Mouse (Mus musculus) liver, embryonic 15.5 days (tissue): ENCODE measurements around the gene Wdr77. TPM values are rescaled to one million over a fixed set of nuclear protein-coding genes. Genes with fewer than 3 reads are reported as not detected.
A peak's percentile ranks its signal among the peaks of the same experiment; 100 is the strongest.
"Not testable (repeated sequence)": the region's sequence is repeated elsewhere in the genome, so short reads cannot be mapped to it uniquely, and the experiment has no call there.

Experiments
- ATAC-seq: fragments of 200-750 bp; cut with Nextera tagmentation; 2 replicates; pipeline ENCODE4 v1.8.0; 2017; ENCODE audit warnings: moderate number of reproducible peaks, mild to moderate bottlenecking, moderate library complexity; ENCODE audit not compliant: insufficient read depth
- H3K27ac ChIP-seq: fragments of 300-500 bp; sonication (generic); replicated peaks from 2 replicates; pipeline ENCODE4 v1.5.1; 2015; ENCODE audit warnings: mild to moderate bottlenecking, inconsistent platforms
- H3K27me3 ChIP-seq: fragments of 300-500 bp; sonication (generic); 2 replicates; pipeline ENCODE4 v1.6.1; 2015; ENCODE audit warnings: mild to moderate bottlenecking, inconsistent platforms
- H3K36me3 ChIP-seq: fragments of 300-500 bp; sonication (generic); replicated peaks from 2 replicates; pipeline ENCODE4 v1.6.1; 2015; ENCODE audit warnings: moderate library complexity, mild to moderate bottlenecking, inconsistent platforms
- H3K4me1 ChIP-seq: fragments of 300-500 bp; sonication (generic); replicated peaks from 2 replicates; pipeline ENCODE4 v1.6.1; 2015; ENCODE audit warnings: inconsistent platforms
- H3K4me2 ChIP-seq: fragments of 300-500 bp; sonication (generic); 2 replicates; pipeline ENCODE4 v1.6.1; 2015; ENCODE audit warnings: moderate library complexity, mild to moderate bottlenecking, inconsistent platforms
- H3K4me3 ChIP-seq: fragments of 300-500 bp; sonication (generic); replicated peaks from 2 replicates; pipeline ENCODE4 v1.5.1; 2015; ENCODE audit warnings: mild to moderate bottlenecking, inconsistent platforms
- H3K9ac ChIP-seq: fragments of 300-500 bp; sonication (generic); 2 replicates; pipeline ENCODE4 v1.6.1; 2015; ENCODE audit warnings: moderate library complexity, mild to moderate bottlenecking, inconsistent platforms
- H3K9me3 ChIP-seq: fragments of 300-500 bp; sonication (generic); replicated peaks from 2 replicates; pipeline ENCODE4 v1.6.1; 2016; ENCODE audit warnings: inconsistent platforms
- WGBS: fragments of 180-500 bp; shearing (Covaris S2); methylation state at CpG from one replicate; pipeline ENCODE4 v1.1.7; 2015; ENCODE audit warnings: mixed read lengths; ENCODE audit not compliant: insufficient replicate concordance; 5-methylcytosine and 5-hydroxymethylcytosine counted together
- polyA plus RNA-seq: library from polyadenylated mRNA; unstranded; fragments of >200 nt; fragmentation: Nextera tagmentation; extraction: Ambion mirVana; gene quantifications from 2 replicates; pipeline ENCODE4 v1.2.1, GENCODE M21; 2015

Wdr77 gene
- polyA plus RNA-seq = 39.8 and 41.1 TPM in 2 replicates

DNA sequence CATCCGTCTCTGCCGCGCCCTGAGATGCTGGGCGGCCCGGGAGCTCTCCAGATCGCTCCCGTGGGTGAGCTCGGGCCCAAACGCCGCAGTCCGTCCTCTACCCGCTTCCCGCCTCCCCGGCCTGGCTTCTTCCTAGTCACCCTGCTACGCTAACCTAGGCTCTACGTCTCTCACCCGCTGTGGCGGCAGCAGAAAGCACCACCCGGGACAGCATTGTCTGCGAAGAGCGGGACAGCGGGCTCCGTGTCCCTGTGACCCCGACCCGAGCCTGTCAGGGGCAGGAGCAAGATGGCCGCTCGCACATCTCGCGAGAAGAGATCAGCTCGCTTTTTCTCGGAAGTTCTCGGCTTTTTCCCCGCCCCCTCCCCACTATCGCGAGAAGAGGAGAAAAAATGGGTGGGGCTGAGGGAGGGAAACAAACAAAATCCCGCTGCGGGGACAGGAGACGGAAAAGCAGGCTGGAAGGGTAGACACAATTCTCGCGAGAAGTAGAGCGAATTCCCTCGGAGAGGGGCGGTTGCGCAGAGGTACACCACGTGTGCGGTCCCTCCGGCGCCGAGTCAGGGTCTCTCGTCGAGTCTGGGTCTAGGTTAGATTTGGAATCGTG, at the start of gene Wdr77:
Gene Wdr77, plus strand, starts transcription at position 396 of the 607 bp plus-strand sequence.
- WGBS = under 1% methylated on average over 52 of the region's 52 CpGs
- H3K4me1 ChIP-seq = peaks cover 31% of the 10 kb centered on the region
- no peaks in the 10 kb centered on the region for H3K27me3 ChIP-seq
- peak within 1 kb of the TSS; percentile 91 for H3K4me2 ChIP-seq
- peak within 1 kb of the TSS; percentile 84 for H3K9ac ChIP-seq
- H3K9me3 ChIP-seq = no peaks in the 10 kb centered on the region
- peak; percentile 93 for ATAC-seq
- peaks cover 56% of the 10 kb centered on the region for H3K36me3 ChIP-seq
- peak within 1 kb of the TSS; percentile 76 for H3K4me3 ChIP-seq
- H3K27ac ChIP-seq = peak within 1 kb of the TSS; percentile 91

DNA sequence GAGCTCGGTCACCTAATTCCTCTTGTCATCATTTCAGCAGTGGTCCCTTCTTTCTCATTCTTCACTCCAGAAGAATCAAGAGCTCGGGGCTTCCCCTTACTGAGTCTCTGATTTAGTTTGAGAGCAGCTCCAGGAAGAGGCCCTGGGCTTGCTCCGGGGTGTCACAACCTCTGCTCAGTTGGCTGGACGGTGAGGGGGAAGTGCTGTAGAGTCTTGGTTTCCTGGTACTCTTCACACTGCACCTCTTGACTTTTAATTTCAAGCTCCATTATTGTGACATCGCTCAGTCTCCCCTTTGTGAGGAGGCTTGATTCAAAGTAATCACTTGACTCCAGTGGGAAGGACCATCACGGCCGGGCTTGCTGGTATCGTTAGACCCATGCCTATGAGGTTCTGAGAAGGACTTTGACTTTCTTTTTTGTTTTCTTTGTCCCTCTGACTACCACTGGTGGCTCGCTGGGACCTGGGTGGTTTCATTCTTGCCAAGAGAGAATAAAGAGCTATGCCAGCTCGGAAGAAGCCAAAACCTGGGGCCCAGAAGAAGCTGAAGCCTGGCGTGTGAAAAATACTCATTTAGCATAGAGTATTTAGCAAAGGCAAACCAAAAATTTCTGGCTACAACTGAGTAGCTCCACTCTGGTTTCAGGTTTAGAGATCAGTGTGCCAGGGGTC, 48.5 kb upstream of the Wdr77 start:
- H3K27me3 ChIP-seq = 0 out of 2 replicates have a peak, but pooled peaks cover 10% of the 10 kb centered on the region
- no peaks in the 10 kb centered on the region for H3K9me3 ChIP-seq
- 40% methylated on average over 11 of the region's 11 CpGs for WGBS
- no peak overlapping the region for H3K4me3 ChIP-seq
- peak overlapping the region; percentile 15; the same call in 1 of the 2 replicates for H3K4me2 ChIP-seq
- no peak overlapping the region for H3K9ac ChIP-seq
- peaks cover 45% of the 10 kb centered on the region for H3K4me1 ChIP-seq
- H3K36me3 ChIP-seq = no peaks in the 10 kb centered on the region
- peak overlapping the region; percentile 51; the same call in 1 of the 2 replicates for H3K27ac ChIP-seq
- ATAC-seq = no peak

DNA sequence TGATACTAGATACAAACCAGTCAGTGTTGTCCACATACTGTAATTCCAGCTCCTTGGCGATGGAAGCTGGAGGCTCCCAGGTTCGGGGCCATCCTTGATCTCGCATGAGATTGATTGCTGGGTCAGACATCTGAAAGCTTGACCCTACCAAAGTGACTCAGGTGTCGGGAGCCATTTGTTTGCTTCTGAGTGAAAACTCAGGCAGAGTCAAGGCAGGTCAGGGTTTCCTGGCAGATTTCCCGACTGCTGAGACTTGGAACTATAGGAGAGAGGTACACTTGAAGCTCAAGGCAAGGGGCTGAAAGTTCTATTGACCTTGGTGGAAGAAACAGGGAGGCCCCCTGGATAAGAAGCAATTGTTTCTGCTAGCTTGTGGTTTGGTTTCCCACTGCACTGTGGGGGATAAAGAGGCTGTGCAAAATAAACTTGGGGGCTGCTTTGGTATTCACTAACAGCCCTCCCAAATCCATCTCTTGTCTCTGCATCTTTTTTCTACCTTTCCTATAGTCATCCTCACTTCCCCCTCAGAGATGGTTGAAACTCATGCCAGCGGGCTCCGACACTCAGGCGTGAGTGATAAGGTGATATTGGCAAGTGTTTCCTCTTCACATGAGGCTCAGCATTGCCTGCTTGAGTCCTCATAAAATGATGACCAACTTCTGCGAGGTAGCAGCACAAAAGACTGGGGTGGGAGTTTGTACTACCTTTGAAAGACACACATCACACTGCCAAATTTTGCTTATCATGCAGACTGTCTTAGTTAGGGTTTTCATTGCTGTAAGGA, 46.9 kb upstream of the Wdr77 start:
- WGBS = 37% methylated on average over 9 of the region's 9 CpGs

DNA sequence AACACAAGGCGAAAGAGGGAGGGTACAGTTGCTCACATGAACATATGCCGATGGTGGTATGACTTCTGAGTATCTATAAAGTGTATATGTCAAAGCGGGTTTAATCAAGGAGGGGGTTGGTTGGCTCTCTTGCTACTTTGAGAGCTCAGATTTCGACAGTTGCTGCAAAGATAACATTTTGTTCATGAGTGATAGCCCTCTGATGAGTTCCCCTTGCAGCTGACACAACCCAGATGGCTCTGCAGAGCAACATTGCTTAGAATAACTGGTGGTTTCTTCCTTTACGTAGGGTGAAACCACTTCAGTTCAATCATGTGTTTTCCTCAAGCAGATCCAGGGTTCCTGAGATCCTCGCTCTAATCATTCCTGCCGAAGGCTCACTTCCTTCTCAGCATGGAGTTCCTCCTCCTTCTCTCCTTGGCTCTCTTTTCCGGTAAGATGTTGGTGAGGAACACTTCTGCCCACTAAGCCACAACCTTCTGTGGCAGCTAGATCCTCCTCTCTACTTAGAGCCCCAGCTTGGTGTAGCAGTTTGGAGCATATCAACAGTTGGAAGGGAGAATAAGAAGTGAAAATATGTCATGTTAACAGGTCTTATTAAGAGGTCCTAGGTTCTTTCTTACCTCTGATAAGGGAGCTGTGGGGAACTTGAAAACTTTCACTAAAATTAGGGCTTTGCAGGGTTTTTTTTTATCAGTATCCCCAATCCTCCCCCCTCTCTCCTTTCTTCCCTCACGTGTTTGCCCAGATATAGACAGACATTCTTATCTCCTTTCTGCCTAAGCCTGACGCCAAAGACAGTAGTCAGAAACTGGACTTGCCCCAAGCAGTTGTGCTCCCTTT, 45.1 kb upstream of the Wdr77 start:
- Histone ChIP-seq H3K27ac (peak overlapping the region; percentile 69), H3K27me3 (0 out of 2 replicates have a peak, but pooled peaks cover 9% of the 10 kb centered on the region), H3K9ac (no peak overlapping the region), H3K4me1 (peaks cover 65% of the 10 kb centered on the region), H3K4me2 (peak overlapping the region; percentile 55), H3K36me3 (no peaks in the 10 kb centered on the region), H3K9me3 (no peaks in the 10 kb centered on the region), H3K4me3 (no peak overlapping the region; the same call in 1 of the 2 replicates)
- WGBS = 9% methylated on average over 10 of the region's 10 CpGs
- ATAC-seq = peak; percentile 67

More for the DNA sequence above, 46.9 kb upstream of the Wdr77 start:
- ATAC-seq = no peak
- Histone ChIP-seq H3K4me2 (no peak overlapping the region), H3K36me3 (no peaks in the 10 kb centered on the region), H3K9ac (no peak overlapping the region), H3K9me3 (no peaks in the 10 kb centered on the region), H3K27me3 (0 out of 2 replicates have a peak, but pooled peaks cover 10% of the 10 kb centered on the region), H3K4me3 (no peak overlapping the region), H3K27ac (no peak overlapping the region), H3K4me1 (peaks cover 51% of the 10 kb centered on the region)

DNA sequence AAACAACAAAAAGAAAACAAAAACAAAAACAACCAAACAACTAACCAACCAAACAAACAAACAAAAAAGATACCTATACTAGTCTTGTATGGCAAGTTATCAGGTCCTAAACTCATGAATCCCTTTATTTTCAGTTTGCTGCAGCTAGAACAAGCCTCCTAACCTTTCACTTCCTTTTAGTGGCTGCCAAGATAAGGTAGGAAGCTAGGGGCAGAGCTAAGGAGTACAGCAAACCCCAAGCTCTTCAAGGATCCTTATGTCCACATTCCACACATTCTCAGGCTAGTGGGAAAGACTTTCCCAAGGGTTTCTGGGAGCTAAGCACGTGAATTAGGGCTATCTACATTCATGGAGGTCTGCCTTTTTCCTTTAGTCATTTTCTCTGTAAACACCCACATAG, 43.9 kb upstream of the Wdr77 start:
- 24% methylated on average over 1 of the region's 1 CpGs for WGBS
- 0 out of 2 replicates have a peak overlapping the region, but pooled peaks have one; percentile 19 for H3K27ac ChIP-seq
- no peaks in the 10 kb centered on the region for H3K36me3 ChIP-seq
- H3K9ac ChIP-seq = no peak overlapping the region
- no peak overlapping the region for H3K4me3 ChIP-seq
- H3K4me1 ChIP-seq = peaks cover 65% of the 10 kb centered on the region
- H3K27me3 ChIP-seq = 0 out of 2 replicates have a peak, but pooled peaks cover 7% of the 10 kb centered on the region
- no peaks in the 10 kb centered on the region for H3K9me3 ChIP-seq
- H3K4me2 ChIP-seq = no peak overlapping the region; the same call in 1 of the 2 replicates
- no peak for ATAC-seq

DNA sequence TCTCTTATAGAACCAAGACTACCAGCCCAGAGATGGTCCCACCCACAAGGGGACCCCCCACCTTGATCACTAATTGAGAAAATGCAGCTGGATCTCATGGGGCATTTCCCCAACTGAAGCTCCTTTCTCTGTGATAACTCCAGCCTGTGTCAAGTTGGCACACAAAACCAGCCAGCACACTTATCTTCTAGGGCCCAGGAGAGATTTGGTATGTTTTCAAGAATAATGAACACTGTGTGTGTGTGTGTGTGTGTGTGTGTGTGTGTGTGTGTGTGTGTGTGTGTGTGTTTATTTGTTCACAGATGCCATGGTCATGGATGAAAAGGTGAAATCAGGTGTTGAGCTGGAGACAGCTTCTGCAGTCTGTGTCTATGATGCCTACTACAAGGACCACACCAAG, 42.7 kb upstream of the Wdr77 start:
- H3K4me1 ChIP-seq = peaks cover 60% of the 10 kb centered on the region
- H3K4me3 ChIP-seq, ATAC-seq, H3K27me3 ChIP-seq, H3K36me3 ChIP-seq, H3K27ac ChIP-seq, H3K9me3 ChIP-seq, H3K9ac ChIP-seq, H3K4me2 ChIP-seq: not testable (repeated sequence)

DNA sequence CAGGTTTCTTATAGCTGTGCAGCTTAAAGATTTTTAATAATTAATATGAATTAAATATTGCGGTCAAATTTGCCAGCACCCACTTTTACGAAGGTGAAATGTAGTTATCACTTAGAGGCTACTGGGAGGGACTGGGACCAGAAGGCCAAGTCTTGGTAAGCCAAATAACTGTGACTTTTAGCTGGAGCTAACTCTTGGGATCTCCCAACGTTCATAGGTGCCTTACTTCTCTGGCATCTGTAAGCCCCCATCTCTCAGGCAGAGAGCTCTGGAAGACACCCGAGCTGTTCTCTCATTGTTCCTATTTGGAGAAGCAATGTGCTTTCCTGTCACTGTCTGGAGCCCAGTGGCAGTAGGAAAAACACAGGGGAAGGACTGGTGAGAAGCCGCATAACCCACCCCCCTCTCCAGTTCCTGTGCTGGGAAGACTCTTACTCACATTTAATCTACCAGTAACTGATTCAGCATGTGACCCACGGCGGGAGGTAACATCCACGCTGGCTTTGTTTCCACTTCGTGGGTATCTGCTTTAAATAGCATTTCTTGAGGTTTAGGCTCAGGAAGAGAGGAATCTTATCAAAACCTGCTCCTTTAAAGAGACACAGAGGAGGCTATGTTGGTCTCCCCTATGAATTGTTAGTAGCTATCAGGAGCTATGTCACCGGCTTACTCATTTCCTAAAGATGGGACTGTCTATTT, 41.4 kb upstream of the Wdr77 start:
- no peak overlapping the region for H3K4me2 ChIP-seq
- no peak overlapping the region for H3K9ac ChIP-seq
- H3K27me3 ChIP-seq = no peaks in the 10 kb centered on the region
- WGBS = 26% methylated on average over 10 of the region's 10 CpGs
- H3K4me3 ChIP-seq = no peak overlapping the region
- no peak overlapping the region for H3K27ac ChIP-seq
- no peak for ATAC-seq
- H3K4me1 ChIP-seq = peaks cover 50% of the 10 kb centered on the region
- no peaks in the 10 kb centered on the region for H3K36me3 ChIP-seq
- no peaks in the 10 kb centered on the region for H3K9me3 ChIP-seq

DNA sequence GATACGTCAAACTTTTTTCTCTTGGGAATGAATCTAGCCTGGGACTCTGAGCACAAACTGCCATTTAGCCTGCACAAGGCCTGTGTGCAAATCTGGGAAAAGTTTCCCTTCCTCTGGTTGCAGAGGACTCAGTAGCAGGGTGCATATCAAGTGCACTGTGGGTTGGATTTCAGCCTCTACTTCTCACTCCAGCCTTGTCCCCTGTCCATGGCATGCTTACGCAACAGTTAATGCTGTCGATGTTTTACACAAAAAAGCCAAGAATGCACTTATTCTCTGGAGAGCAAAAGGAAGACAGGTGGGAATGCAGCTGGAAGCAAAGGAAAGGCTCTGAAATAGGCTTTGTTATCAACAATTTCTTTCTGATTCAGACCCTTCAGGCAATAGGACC, 40.8 kb upstream of the Wdr77 start:
- no peaks in the 10 kb centered on the region for H3K27me3 ChIP-seq
- H3K9me3 ChIP-seq = no peaks in the 10 kb centered on the region
- 43% methylated on average over 3 of the region's 3 CpGs for WGBS
- H3K9ac ChIP-seq = no peak overlapping the region
- H3K4me1 ChIP-seq = peaks cover 47% of the 10 kb centered on the region
- no peak for ATAC-seq
- no peak overlapping the region for H3K27ac ChIP-seq
- H3K4me2 ChIP-seq = no peak overlapping the region
- no peak overlapping the region for H3K4me3 ChIP-seq
- H3K36me3 ChIP-seq = no peaks in the 10 kb centered on the region

DNA sequence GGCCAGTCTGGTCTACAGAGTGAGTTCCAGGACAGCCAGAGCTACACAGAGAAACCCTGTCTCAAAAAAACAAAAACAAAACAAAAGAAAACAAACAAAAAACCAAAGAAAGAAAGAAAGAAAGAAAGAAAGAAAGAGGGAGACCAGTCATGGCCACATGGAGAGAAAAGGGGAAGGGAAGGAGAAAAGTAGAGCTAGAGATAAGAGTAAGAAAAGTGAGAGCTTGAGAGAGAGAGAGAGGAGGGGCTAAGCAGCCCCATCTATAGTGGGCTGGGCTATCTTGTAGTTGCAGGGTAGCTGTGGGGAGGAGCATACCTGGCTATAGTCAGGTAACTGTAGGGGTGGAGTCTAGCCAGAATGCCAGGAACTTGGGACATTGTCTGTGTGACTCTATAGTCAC, 38.4 kb upstream of the Wdr77 start:
- peaks cover 34% of the 10 kb centered on the region for H3K4me1 ChIP-seq
- not testable (repeated sequence) for H3K27ac ChIP-seq, H3K9me3 ChIP-seq, H3K27me3 ChIP-seq, H3K36me3 ChIP-seq, ATAC-seq, H3K9ac ChIP-seq, H3K4me2 ChIP-seq, H3K4me3 ChIP-seq

DNA sequence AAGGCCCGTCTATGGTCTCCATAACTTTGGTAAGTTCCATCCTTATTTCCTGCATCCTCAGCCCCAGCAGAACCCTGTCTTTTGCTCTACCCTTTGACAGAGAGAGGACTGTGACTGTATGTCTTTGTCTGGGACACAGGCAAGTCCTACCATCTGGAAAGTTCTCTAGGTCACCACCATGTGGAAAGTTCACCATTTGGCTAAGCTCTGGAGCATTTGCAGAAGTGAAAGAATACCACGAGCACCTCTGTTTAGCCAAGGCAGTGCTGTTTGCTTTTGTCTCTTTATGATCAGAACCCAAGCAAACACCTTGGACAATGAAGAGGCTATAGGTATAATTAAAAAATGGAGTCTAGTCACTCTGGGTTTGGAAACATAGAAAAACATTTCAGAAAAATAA, 37.2 kb upstream of the Wdr77 start:
- Histone ChIP-seq H3K9ac (no peak overlapping the region), H3K4me2 (no peak overlapping the region), H3K4me1 (peaks cover 31% of the 10 kb centered on the region), H3K4me3 (no peak overlapping the region), H3K36me3 (no peaks in the 10 kb centered on the region), H3K27ac (no peak overlapping the region), H3K9me3 (no peaks in the 10 kb centered on the region), H3K27me3 (no peaks in the 10 kb centered on the region)
- 48% methylated on average over 2 of the region's 2 CpGs for WGBS
- ATAC-seq = no peak
